15 mouse cellular contexts compared by ENCODE assay signal in genomic region chr2:111333721-111334120, GRCm38 (mm10). TPM values are rescaled to one million over a fixed set of nuclear protein-coding genes. Genes with fewer than 3 reads are reported as not detected.
"Had no signal": no experiment of that assay in that cellular context is flagged by ENCODE, and none has a peak within 500 bp of the region (broad histone marks: within the 10 kb centered on the region; RNA-seq: fewer than 3 reads in every experiment).

No protein-coding gene starts in this region.

RNA-seq across cellular contexts. Expression of gene Olfr1282, which starts 2.2 kb away (rescaled TPM):
- total RNA-seq: heart, postnatal 10 days; heart, postnatal 14 days; heart, postnatal 25 days; heart, postnatal 36 days; heart, postnatal 4 days; hematopoietic stem cell, adult 5-6 weeks; hindbrain, postnatal 0 days; layer of hippocampus, adult 18-20 months; layer of hippocampus, adult 2 months; layer of hippocampus, adult 8-10 months; layer of hippocampus, postnatal 10 days; layer of hippocampus, postnatal 14 days; layer of hippocampus, postnatal 25 days; layer of hippocampus, postnatal 36 days; left cerebral cortex, adult 18-20 months had no signal

RNA-seq across cellular contexts. Expression of gene Olfr1281, which starts 7.4 kb away (rescaled TPM):
- total RNA-seq: heart, postnatal 10 days; heart, postnatal 14 days; heart, postnatal 25 days; heart, postnatal 36 days; heart, postnatal 4 days; hematopoietic stem cell, adult 5-6 weeks; hindbrain, postnatal 0 days; layer of hippocampus, adult 18-20 months; layer of hippocampus, adult 2 months; layer of hippocampus, adult 8-10 months; layer of hippocampus, postnatal 10 days; layer of hippocampus, postnatal 14 days; layer of hippocampus, postnatal 25 days; layer of hippocampus, postnatal 36 days; left cerebral cortex, adult 18-20 months had no signal

RNA-seq across cellular contexts. Expression of gene Olfr1280, which starts 19.9 kb away (rescaled TPM):
- total RNA-seq: heart, postnatal 10 days; heart, postnatal 14 days; heart, postnatal 25 days; heart, postnatal 36 days; heart, postnatal 4 days; hematopoietic stem cell, adult 5-6 weeks; hindbrain, postnatal 0 days; layer of hippocampus, adult 18-20 months; layer of hippocampus, adult 2 months; layer of hippocampus, adult 8-10 months; layer of hippocampus, postnatal 10 days; layer of hippocampus, postnatal 14 days; layer of hippocampus, postnatal 25 days; layer of hippocampus, postnatal 36 days; left cerebral cortex, adult 18-20 months had no signal

RNA-seq across cellular contexts. Expression of gene Olfr1283, which starts 32.9 kb away (rescaled TPM):
- total RNA-seq: heart, postnatal 10 days; heart, postnatal 14 days; heart, postnatal 25 days; heart, postnatal 36 days; heart, postnatal 4 days; hematopoietic stem cell, adult 5-6 weeks; hindbrain, postnatal 0 days; layer of hippocampus, adult 18-20 months; layer of hippocampus, adult 2 months; layer of hippocampus, adult 8-10 months; layer of hippocampus, postnatal 10 days; layer of hippocampus, postnatal 14 days; layer of hippocampus, postnatal 25 days; layer of hippocampus, postnatal 36 days; left cerebral cortex, adult 18-20 months had no signal

RNA-seq across cellular contexts. Expression of gene Olfr1279, which starts 33.3 kb away (rescaled TPM):
- total RNA-seq: heart, postnatal 10 days; heart, postnatal 14 days; heart, postnatal 25 days; heart, postnatal 36 days; heart, postnatal 4 days; hematopoietic stem cell, adult 5-6 weeks; hindbrain, postnatal 0 days; layer of hippocampus, adult 18-20 months; layer of hippocampus, adult 2 months; layer of hippocampus, adult 8-10 months; layer of hippocampus, postnatal 10 days; layer of hippocampus, postnatal 14 days; layer of hippocampus, postnatal 25 days; layer of hippocampus, postnatal 36 days; left cerebral cortex, adult 18-20 months had no signal
